Mouse (Mus musculus): ENCODE measurements at regions not wholly inside any gene's neighbourhood (a gene's known extent, or its start where the extent isn't known, plus 50 kb on each side); places are given as distances from the start of the nearest gene placed in this dataset.

DNA sequence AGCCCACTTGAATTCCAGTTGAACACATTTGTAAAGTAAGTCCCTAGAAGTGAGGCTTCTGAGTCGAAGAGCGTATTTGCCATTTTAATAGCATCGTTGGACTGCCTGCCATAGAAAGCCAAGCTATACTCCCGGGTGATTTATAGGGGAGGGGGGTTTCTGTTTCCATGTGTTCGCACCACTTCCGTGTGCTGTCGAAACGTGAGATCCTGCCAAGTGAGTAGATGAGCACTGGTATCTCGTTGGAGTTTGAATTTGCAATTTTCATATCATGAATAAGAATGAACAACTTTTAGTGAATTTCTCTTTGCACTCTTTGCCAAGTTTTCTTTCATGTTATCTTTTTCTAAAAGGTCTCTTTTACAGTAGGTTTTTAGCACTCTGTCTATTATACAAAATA, 128.7 kb downstream of the Tle3 start:
- TF ChIP-seq CTCF (IDR thresholded peaks at IDR 0.05; ENCODE audit: low read depth) (no peak), EP300 (optimal IDR thresholded peaks at IDR 0.05) (no peak)

All from stomach, postnatal 0 days (tissue).